Mouse (Mus musculus) small intestine, adult 2 months (tissue): Measurements from ENCODE around the gene Nf1. TPM values are rescaled to one million over a fixed set of nuclear protein-coding genes. Genes with fewer than 3 reads are reported as not detected.

ENCODE experiments used
- H3K27ac ChIP-seq: fragments of 200-500 bp; 2 replicates; pipeline ENCODE4 v1.5.1; 2012; ENCODE audit warnings: low read depth, low read length, control low read depth, inconsistent platforms; ENCODE audit not compliant: insufficient read depth
- H3K27me3 ChIP-seq: fragments of 200-500 bp; 2 replicates; pipeline ENCODE4 v1.6.1; 2012; ENCODE audit warnings: mild to moderate bottlenecking, moderate library complexity, low read length, inconsistent platforms; ENCODE audit not compliant: control insufficient read depth, insufficient read depth
- H3K36me3 ChIP-seq: fragments of 200-500 bp; 2 replicates; pipeline ENCODE4 v1.6.1; 2012; ENCODE audit warnings: mild to moderate bottlenecking, low read length, control low read depth, inconsistent platforms; ENCODE audit not compliant: control insufficient read depth, insufficient read depth
- H3K4me1 ChIP-seq: fragments of 200-500 bp; 2 replicates; pipeline ENCODE4 v1.6.1; 2012; ENCODE audit warnings: low read length, inconsistent platforms, mixed read lengths; ENCODE audit not compliant: control insufficient read depth, insufficient read depth, insufficient read length
- H3K4me3 ChIP-seq: fragments of 200-500 bp; 2 replicates; pipeline ENCODE4 v1.5.1; 2012; ENCODE audit warnings: low read depth, mild to moderate bottlenecking, control low read depth, inconsistent platforms, low read length, moderate library complexity
- CTCF ChIP-seq: fragments of 200-500 bp; IDR thresholded peaks from 2 replicates; pipeline ENCODE4 v1.5.1; 2012; ENCODE audit warnings: low read depth, mild to moderate bottlenecking, control low read depth, inconsistent platforms, low read length, moderate library complexity, mixed read lengths; ENCODE audit not compliant: insufficient replicate concordance, insufficient read length; ENCODE audit errors: extremely low read depth
- POLR2A ChIP-seq: fragments of 200-500 bp; IDR thresholded peaks from 2 replicates; pipeline ENCODE4 v1.6.1; 2012; ENCODE audit warnings: low read depth, mild to moderate bottlenecking, control low read depth, inconsistent platforms, low read length, moderate library complexity
- WGBS: fragments of 180-500 bp; shearing (Covaris S2); methylation state at CpG from one replicate; pipeline ENCODE4 v1.1.7; 2018; 5-methylcytosine and 5-hydroxymethylcytosine counted together
- polyA plus RNA-seq: library from polyadenylated mRNA; depleted of rRNA; stranded (reverse); fragments of >200 nt; gene quantifications from 2 replicates; pipeline ENCODE4 v1.2.3, GENCODE M21; 2012

Nf1 gene
- polyA plus RNA-seq, 1 experiment: 7.0 TPM

DNA sequence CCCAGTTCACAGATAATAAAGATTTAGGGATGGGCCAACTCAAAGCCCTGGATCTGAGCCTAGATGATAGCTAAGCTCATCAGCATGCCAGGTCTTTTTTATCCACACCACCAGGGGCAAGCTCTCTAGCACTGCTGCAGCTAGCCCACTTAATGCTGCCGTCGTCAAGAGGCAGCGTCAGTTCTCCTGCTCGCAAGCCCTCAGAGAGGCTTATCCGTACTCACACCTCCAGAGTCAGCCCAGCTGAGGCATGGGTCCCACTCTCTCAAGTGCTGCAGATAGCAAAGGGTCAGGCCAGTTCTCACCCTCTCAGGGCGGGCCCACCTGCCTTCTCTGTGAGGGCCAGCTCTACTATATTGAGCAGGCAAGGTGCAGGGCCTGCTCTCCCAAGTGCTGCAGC, 193.8 kb downstream of the Nf1 start:
- 88% methylated on average over 6 of the region's 6 CpGs for WGBS
- H3K4me3 ChIP-seq: no peak overlapping the region
- H3K4me1 ChIP-seq: no peaks in the 10 kb centered on the region
- H3K36me3 ChIP-seq: 0 out of 2 replicates have a peak, but pooled peaks cover 6% of the 10 kb centered on the region
- H3K27ac ChIP-seq: no peak overlapping the region
- no peak for TF ChIP-seq POLR2A
- no peak for TF ChIP-seq CTCF
- H3K27me3 ChIP-seq: no peaks in the 10 kb centered on the region

GRCm38 (mm10) chr11:79533950-79534690, 194.6 kb downstream of the Nf1 start:
- H3K4me3 ChIP-seq: no peak overlapping the region
- 82% methylated on average over 8 of the region's 8 CpGs for WGBS

GRCm38 (mm10) chr11:79535554-79535953, 196.1 kb downstream of the Nf1 start:
- no peak overlapping the region for H3K27ac ChIP-seq
- TF ChIP-seq POLR2A (no peak), CTCF (no peak)
- no peaks in the 10 kb centered on the region for H3K4me1 ChIP-seq
- H3K4me3 ChIP-seq: no peak overlapping the region
- 82% methylated on average over 4 of the region's 4 CpGs for WGBS
- 0 out of 2 replicates have a peak, but pooled peaks cover 9% of the 10 kb centered on the region for H3K36me3 ChIP-seq
- H3K27me3 ChIP-seq: no peaks in the 10 kb centered on the region

More at GRCm38 (mm10) chr11:79533950-79534690, 194.6 kb downstream of the Nf1 start:
- Histone ChIP-seq H3K4me1 (no peaks in the 10 kb centered on the region), H3K27ac (no peak overlapping the region), H3K27me3 (no peaks in the 10 kb centered on the region), H3K36me3 (0 out of 2 replicates have a peak, but pooled peaks cover 7% of the 10 kb centered on the region)
- TF ChIP-seq POLR2A (no peak), CTCF (no peak)

DNA sequence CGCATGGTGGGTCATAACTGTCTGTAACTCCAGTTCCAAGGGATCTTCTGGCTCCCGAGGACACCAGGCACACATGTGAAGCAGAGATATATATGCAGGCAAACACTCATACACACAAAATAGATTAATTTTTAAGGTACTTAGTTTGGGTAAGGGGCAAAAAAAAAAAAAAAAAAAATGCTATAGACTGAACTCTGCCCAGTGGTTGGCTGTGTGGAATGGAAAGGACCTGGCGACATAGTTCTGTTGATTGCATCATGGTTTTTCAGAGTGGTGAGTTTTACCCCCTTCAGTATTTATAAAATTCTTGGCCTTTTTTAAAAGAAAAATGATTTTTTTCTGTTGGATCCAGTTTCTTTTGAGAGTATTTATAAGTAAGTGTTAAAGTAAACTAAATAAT, 196.8 kb downstream of the Nf1 start:
- no peak overlapping the region for H3K4me3 ChIP-seq
- H3K36me3 ChIP-seq: 0 out of 2 replicates have a peak, but pooled peaks cover 12% of the 10 kb centered on the region
- no peaks in the 10 kb centered on the region for H3K27me3 ChIP-seq
- TF ChIP-seq POLR2A (no peak), CTCF (no peak)
- no peaks in the 10 kb centered on the region for H3K4me1 ChIP-seq
- H3K27ac ChIP-seq: no peak overlapping the region
- 93% methylated on average over 3 of the region's 3 CpGs for WGBS

DNA sequence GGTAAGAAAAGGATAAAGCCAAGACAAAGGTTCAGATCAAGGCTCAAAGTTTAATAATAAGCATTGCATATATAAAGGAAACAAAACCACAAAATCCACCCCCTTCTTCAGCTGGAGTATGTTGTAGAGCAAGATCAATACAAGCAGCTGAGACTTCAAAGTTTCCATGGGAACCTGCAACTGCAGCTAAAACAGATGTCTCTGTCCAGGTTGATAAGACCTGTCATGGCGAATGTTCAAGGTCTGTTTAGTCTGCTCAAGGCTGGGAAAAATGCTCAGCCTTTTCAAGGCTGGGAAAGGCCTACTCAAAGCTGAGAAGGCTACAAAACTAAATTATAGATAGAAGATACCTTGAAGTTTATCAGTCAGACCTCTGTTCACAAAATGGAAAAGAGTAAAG, 213.1 kb downstream of the Nf1 start:
- TF ChIP-seq POLR2A: no peak
- no peak for TF ChIP-seq CTCF
- no peaks in the 10 kb centered on the region for H3K27me3 ChIP-seq
- no peak overlapping the region for H3K27ac ChIP-seq
- WGBS: 43% methylated on average over 1 of the region's 1 CpGs
- H3K4me1 ChIP-seq: no peaks in the 10 kb centered on the region
- H3K4me3 ChIP-seq: no peak overlapping the region
- peaks cover 44% of the 10 kb centered on the region for H3K36me3 ChIP-seq

DNA sequence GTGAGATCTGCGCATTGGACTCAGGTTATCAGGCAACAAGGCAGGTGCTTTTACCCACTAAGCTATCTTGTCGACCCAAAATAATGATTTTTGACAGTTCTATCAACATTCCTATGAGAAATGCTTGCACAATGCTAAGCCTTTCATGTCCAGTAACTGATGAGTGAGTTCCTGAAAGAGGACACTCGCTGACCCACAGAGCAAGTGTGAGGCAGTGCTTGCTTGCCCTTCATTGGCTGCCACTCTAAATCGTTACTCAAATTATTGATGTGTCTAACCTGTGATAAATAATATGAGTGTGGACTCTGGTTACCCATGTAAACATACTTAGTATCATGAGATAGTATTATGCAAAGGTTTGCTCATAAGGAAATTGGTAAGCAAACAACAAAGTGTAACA, 221.0 kb downstream of the Nf1 start:
- Histone ChIP-seq H3K27me3 (no peaks in the 10 kb centered on the region), H3K4me3 (no peak overlapping the region), H3K4me1 (no peaks in the 10 kb centered on the region), H3K36me3 (peaks cover 32% of the 10 kb centered on the region), H3K27ac (no peak overlapping the region)
- TF ChIP-seq POLR2A: no peak
- no peak for TF ChIP-seq CTCF
- 83% methylated on average over 4 of the region's 4 CpGs for WGBS

DNA sequence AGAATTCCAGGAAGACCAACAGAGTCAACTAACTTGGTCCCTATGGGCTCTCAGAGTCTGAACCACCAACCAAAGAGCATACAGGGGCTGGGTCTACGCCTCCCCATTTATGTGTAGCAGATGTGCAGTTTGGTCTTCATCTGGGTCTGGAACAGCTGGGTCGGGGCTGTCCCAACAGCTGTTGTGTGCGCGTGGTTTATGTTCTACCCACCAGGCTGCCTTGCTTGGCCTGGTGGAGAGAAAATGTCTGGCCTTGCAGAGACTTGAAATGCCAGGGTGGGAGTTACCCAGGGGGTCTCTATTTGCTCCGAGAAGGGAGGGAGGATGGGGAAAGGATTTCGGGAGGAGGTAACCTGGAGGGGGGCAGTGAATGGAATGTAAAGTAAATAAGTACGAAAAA, 224.0 kb downstream of the Nf1 start:
- Histone ChIP-seq H3K27ac (no peak overlapping the region), H3K4me1 (no peaks in the 10 kb centered on the region), H3K36me3 (peaks cover 34% of the 10 kb centered on the region), H3K4me3 (no peak overlapping the region), H3K27me3 (no peaks in the 10 kb centered on the region)
- 94% methylated on average over 7 of the region's 7 CpGs for WGBS
- TF ChIP-seq CTCF (no peak), POLR2A (no peak)
